Mouse (Mus musculus) heart, postnatal 14 days (tissue): ENCODE data around the gene Chd1l. TPM values are rescaled to one million over a fixed set of nuclear protein-coding genes. Genes with fewer than 3 reads are reported as not detected.
A peak's percentile ranks its signal among the peaks of the same experiment; 100 is the strongest.

Experiments
- DNase-seq, 2 experiments: peaks; one replicate each; pipeline ENCODE4 v3.0.0; 2021 to 2022
- intact Hi-C: fragments of 180-260 bp; cut with DNase I; formaldehyde crosslinking; loops from one replicate; pipeline ENCODE4 v1.15.1; 2025
- long read RNA-seq, 2 experiments: library from polyadenylated mRNA; stranded (forward); transcript quantifications; one replicate each; pipeline ENCODE4 v2.0.0; 2021
- total RNA-seq, 2 experiments: library from RNA; stranded (reverse); gene quantifications; 2 replicates each; pipeline ENCODE4 v1.2.3; 2021

Chd1l gene
- total RNA-seq, result 10 to 100 TPM in 1 of 2 experiments, 1 to 10 TPM in 1; 9.3 to 10.1 TPM
- long read RNA-seq, experiment 1, transcript Chd1l-201 (23 exons, 3,008 nt), result major isoform, 14 of 31 reads
- long read RNA-seq, experiment 1, partial matches to known transcripts, result 6 of 31 reads
- long read RNA-seq, experiment 1, other reads (novel, unspliced or antisense), result 11 of 31 reads
- long read RNA-seq, experiment 2, transcript Chd1l-201 (23 exons, 3,008 nt), result major isoform, 8 of 24 reads
- long read RNA-seq, experiment 2, partial matches to known transcripts, result 3 of 24 reads
- long read RNA-seq, experiment 2, other reads (novel, unspliced or antisense), result 13 of 24 reads

- peak; percentile 97 for DNase-seq
- intact Hi-C loops, result loop anchor here (2.0 to 10.0 kb wide), 2 partner anchors 47 to 265 kb away; no protein-coding TSS in a partner anchor
Measured at GRCm38 (mm10) chr3:97609845-97610410, at the start of gene Chd1l. Gene Chd1l, minus strand, starts transcription at chr3:97610203.

- intact Hi-C loops, result no loop called here
- no peak for DNase-seq
Measured at GRCm38 (mm10) chr3:97659746-97660145, 49.7 kb upstream of the Chd1l start.

- DNase-seq, result peak in 1 of 2 experiments; percentile 14
- intact Hi-C loops, result no loop called here
Measured at GRCm38 (mm10) chr3:97658426-97659193, 48.6 kb upstream of the Chd1l start.

GRCm38 (mm10) chr3:97657655-97658411, 47.8 kb upstream of the Chd1l start, which contains the start of gene Prkab2:
Gene Prkab2, plus strand, starts transcription at chr3:97658193.
- intact Hi-C loops, result loop anchor here (2.0 kb wide), 1 partner anchor 47 kb away; the partner anchor contains the start of gene Chd1l

GRCm38 (mm10) chr3:97654901-97655300, 44.9 kb upstream of the Chd1l start:
- intact Hi-C loops, result no loop called here

More at GRCm38 (mm10) chr3:97657655-97658411, 47.8 kb upstream of the Chd1l start, which contains the start of gene Prkab2:
- peak; percentile 99 for DNase-seq

GRCm38 (mm10) chr3:97653781-97654180, 43.8 kb upstream of the Chd1l start:
- intact Hi-C loops, result no loop called here
- DNase-seq, result no peak

More at GRCm38 (mm10) chr3:97654901-97655300, 44.9 kb upstream of the Chd1l start:
- DNase-seq, result peak in 1 of 2 experiments; percentile 39

- intact Hi-C loops, result no loop called here
- peak in 1 of 2 experiments; percentile 23 for DNase-seq
Measured at GRCm38 (mm10) chr3:97651604-97652003, 41.6 kb upstream of the Chd1l start.

- DNase-seq, result no peak
- intact Hi-C loops, result no loop called here
Measured at GRCm38 (mm10) chr3:97649469-97649868, 39.5 kb upstream of the Chd1l start.

- DNase-seq, result no peak
Measured at GRCm38 (mm10) chr3:97649022-97649421, 39.0 kb upstream of the Chd1l start.

GRCm38 (mm10) chr3:97648518-97648917, 38.5 kb upstream of the Chd1l start:
- no peak for DNase-seq
- intact Hi-C loops, result no loop called here

More at GRCm38 (mm10) chr3:97649022-97649421, 39.0 kb upstream of the Chd1l start:
- intact Hi-C loops, result no loop called here

- no peak for DNase-seq
- intact Hi-C loops, result no loop called here
Measured at GRCm38 (mm10) chr3:97642001-97642400, 32.0 kb upstream of the Chd1l start.

- no peak for DNase-seq
- intact Hi-C loops, result no loop called here
Measured at GRCm38 (mm10) chr3:97641396-97641795, 31.4 kb upstream of the Chd1l start.

- peak; percentile 76 to 78 for DNase-seq
- intact Hi-C loops, result no loop called here
Measured at GRCm38 (mm10) chr3:97634288-97634761, 24.3 kb upstream of the Chd1l start.

- intact Hi-C loops, result no loop called here
- no peak for DNase-seq
Measured at GRCm38 (mm10) chr3:97633456-97633855, 23.5 kb upstream of the Chd1l start.

GRCm38 (mm10) chr3:97631258-97631860, 21.4 kb upstream of the Chd1l start:
- intact Hi-C loops, result no loop called here
- no peak for DNase-seq

GRCm38 (mm10) chr3:97630746-97631145, 20.7 kb upstream of the Chd1l start:
- no peak for DNase-seq
- intact Hi-C loops, result no loop called here

- intact Hi-C loops, result no loop called here
- DNase-seq, result no peak
Measured at GRCm38 (mm10) chr3:97629941-97630340, 19.9 kb upstream of the Chd1l start.

- DNase-seq, result peak; percentile 74 to 76
- intact Hi-C loops, result no loop called here
Measured at GRCm38 (mm10) chr3:97628391-97629001, 18.5 kb upstream of the Chd1l start, which contains the start of gene Fmo5. Gene Fmo5, plus strand, starts transcription at chr3:97628804.

- no peak for DNase-seq
- intact Hi-C loops, result no loop called here
Measured at GRCm38 (mm10) chr3:97627893-97628292, 17.9 kb upstream of the Chd1l start.
